Mouse (Mus musculus) frontal cortex, postnatal 10 days (tissue): ENCODE results near the gene Bdkrb1.

Experiments used
- DNase-seq, 2 experiments: peaks; one replicate each; pipeline ENCODE4 v3.0.0; 2022; ENCODE audit warnings: low spot score in 2 of 2, mixed read lengths in 1 of 2

Bdkrb1 gene

DNA sequence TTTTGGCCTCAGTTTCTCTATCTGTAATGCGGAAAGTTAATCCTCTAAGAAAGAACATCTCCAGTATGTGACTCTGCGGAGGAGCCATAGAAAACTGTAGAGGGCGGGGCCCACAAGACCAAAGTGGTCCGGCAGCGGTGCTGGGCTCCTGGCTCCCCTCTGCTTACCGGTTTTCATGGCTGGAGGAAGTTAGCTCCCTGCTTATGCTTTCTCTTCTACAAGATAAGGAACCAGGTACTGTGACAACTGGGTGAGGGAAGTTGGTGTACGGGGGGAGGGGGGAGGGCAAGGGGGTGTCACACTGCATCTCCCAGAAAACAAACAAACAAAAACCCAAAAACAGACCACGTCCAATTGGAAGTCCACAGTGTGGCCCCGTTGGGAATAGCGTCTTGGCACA is 4.4 kb upstream of the Bdkrb1 start:
- DNase-seq: no peak

DNA sequence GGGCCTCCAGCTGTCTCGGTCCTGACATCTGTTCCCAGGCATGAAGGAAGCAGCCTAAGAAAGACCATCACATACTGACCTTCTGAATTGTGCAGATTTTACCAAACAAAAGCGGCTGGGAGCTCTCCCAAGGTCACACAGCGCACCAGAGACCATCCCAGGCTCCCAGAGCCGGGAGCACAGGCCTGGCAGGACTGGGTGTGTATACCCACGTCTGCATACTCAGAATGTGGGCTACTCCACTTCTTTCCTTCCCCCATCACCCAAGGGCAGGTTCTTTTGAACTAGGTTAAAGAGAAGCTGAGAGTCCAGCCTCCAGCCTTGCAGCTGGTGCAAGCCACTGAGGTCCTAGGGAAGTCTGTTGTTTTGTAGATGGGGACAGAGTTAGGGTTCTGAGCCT is 3.8 kb upstream of the Bdkrb1 start:
- DNase-seq: no peak

DNA sequence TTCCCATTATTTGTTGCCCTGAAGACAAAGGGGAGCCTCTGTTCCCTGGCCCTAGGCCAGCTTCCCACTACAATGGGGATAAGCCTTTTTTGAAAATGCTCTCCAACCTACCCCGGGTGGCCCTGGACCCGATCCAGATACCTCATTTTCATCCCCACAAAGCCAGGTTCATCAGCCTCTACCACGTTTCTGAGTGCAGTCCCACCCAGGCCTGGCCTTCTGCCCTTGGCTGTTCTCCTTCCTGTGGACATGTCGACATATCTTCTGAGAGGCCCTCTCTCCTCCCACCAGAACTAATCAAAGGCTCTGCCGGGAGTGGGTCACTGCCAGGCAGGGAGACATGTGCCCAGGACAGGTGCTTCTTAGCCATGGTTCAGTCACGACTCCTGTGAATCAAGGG is 1.3 kb upstream of the Bdkrb1 start:
- DNase-seq: no peak

DNA sequence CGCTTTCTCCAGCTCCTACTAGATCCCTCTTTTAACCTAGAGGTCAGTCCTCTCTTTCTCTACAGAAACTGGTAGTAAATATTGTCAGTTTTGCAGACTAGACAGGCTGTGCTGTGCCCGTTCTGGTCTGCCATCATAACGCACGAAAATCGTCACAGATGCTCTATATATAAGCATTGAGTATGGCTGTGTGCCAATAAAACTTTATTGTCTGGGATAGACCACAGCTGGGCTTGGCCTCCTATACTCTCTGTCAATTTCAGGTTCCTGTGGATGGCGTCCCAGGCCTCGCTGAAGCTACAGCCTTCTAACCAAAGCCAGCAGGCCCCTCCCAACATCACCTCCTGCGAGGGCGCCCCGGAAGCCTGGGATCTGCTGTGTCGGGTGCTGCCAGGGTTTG is 1.0 kb downstream of the Bdkrb1 start:
- DNase-seq: no peak

DNA sequence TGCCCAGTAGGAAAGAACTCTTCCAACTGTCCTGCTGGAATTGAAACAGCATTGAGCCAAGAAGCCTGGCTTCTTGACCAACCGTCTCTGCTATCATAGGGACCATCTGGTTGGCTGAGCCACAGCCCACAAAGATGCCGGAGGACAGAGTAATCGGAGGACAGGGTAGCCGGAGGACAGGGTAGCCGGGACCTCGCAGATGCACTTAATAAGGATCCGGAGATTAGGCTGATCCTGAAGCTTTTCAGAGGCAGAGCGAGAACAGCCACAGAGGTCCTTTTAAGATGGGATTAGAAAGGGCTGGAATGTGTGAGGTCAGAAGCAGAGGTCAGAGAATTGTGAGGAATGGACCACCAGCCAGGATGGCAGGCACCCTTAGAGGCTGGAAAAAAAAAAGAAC is 2.3 kb downstream of the Bdkrb1 start:
- no peak for DNase-seq

DNA sequence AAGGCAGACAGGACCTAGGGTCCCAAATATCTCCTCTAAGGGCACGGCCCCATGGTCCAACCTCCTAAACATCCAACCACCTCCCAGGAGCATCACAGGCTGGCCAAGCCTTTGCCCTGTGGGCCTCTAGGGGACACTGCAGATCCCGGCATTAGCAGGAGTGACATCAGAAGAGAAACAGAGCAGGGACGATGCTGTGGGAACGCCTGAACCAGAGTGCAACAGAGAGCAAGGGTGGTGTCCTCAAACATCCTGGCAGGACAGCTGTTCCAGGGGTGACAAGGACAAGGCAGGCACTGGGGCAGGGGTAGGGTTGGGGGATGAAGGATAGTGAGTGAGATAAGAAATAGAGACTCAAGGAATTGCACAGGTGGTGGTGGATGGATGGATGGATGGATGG is 4.0 kb downstream of the Bdkrb1 start:
- DNase-seq: no peak

DNA sequence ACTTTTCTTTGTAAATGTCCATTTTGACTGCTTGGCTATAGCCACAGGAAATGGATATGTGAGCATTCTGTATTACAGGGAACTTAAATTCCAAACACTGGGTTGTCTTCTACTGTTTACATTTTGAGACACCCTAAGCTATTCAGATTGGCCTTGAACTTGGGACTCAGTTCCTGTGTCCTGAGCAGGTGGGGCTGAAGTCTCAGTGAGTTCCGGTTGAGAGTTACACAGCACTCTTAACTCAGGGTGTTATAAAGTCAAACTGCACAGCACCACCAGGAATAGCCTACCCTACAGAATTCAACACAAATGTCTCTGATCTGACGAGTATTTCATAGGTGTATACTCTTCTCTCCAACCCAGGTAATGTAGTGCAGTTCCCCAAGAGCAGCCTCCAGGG is 8.2 kb downstream of the Bdkrb1 start:
- no peak for DNase-seq

DNA sequence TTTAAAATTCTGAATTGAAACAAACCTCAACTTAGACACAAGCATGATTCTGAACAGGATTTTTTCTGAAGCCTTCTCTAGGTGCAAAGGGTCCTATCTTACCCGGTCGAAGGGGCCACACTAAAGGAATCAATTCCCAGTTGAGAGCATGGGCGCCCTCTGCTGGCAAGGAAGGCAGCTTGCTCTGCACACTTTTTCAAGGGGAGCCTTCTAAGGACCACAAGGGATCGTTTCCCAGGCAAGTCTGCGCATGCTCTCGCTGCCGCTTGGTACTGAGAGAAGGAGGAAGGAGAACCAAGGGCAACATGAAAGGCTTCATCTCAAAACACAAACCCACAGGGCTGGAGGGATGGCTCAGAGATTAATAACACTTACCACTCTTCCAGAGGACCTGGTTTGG is 8.9 kb downstream of the Bdkrb1 start:
- DNase-seq: peak; percentile 37 to 71

DNA sequence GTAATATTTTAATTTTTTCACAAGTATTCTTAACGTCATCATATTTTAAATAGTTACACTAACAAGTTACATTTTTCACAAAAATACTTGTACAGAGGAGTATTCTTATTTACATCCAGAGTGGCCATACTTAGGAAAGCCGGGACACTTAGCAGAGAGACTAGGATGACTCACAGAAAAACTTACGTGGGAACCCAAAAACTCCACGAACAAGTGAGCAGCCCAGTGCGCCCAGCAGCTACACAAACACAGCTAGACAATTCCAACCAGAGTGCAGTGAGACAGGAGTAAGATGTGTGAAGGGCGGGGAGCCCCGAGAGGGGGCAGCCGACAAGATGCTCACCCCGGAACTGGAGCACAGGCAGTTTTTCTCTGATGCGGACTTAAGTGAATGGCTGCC is 10.7 kb downstream of the Bdkrb1 start:
- DNase-seq: no peak

DNA sequence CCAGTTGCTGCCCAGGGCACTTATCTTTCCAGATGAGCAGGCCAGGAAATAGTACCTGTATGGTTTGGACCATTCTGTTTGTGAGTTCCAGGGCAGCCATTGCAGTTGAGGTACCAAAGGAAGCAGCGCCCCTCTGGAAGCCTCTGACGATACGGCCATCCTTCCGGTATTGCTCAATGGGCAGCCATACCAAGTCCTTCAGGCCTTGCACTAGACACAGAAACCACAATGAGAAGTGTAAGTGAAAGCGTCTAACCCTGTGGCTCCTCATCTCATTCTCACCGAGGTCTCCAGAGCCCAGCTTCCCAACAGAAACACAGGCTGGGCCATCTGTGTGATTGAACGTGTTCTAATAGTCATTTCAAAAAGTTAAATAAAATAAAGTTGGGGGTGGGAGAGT is 19.2 kb downstream of the Bdkrb1 start:
- DNase-seq: no peak

DNA sequence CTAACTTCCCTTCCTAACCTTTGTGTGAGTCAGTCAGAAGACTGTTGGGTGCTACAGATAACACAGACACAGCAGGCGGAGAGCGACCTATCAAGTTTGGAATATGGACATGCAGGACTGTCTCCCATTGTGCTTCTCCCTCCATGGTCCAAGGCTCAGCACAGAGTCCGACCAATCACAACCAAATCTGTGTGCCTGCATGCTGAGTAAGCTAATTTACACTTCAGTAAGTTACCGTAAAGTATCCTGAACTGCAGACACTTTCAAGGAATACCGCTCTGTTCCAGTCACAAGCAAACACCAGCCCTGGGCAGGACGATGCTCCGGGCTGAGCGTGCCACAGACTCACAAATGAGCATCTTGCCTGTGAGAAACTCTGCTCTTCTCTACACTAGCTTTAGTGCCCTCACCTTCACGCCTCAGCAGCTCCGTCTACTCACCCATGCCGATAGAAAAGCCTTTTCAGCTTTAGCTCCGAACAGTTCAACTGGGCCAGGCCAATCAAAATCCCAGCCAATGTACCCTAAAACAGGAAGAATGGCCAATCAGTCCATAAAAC is 20.2 kb downstream of the Bdkrb1 start:
- DNase-seq: no peak

DNA sequence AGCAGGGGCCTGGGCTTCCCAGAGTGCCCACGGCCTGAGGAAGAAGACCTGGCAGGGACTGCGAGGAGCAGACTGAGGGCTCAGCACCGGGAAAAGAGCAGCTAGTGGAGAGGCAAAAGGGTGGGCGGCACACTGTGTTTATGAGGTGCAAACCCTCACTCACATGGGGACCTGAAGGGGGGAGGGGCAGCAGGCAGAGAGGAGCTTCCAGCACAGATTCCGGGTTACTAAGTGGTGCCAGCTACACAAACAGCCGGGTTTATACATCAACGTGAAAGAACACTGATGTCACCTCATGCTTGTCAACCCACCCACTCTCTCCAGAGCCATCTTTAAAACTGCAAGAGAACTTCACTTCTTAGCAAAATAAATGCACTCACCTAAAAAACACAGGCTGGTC is 22.9 kb downstream of the Bdkrb1 start:
- no peak for DNase-seq

DNA sequence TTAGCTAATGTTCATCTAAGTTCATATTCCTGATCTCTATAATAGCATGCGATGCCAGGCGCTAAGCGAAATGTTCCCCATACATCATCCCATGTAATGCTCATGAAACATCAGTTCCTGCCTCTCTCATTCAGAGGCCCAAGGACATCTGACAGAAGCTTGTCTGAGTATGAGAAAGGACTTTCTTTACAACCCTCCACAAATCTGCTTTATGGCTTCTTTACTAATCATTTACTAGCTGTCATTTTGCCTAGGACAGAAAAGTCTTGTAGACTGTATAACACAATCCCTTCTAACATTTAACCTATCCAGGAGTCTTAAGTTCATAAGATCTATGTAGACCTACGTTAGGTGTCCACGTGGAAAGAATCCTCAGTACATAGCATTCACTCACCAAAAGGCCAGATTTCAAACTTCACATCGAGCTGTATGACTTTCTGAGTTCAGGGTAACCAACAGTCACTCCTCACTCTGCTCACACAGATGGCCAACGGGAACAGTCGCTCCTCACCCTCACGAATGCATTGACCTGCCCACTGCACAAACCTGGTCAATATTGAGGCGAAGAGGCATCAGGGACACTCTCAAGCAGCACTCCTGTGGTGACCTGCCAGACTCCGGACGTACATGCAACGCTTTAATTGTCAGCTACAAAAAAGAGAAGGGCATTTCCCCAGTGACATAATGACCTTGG is 31.6 kb downstream of the Bdkrb1 start:
- no peak for DNase-seq

DNA sequence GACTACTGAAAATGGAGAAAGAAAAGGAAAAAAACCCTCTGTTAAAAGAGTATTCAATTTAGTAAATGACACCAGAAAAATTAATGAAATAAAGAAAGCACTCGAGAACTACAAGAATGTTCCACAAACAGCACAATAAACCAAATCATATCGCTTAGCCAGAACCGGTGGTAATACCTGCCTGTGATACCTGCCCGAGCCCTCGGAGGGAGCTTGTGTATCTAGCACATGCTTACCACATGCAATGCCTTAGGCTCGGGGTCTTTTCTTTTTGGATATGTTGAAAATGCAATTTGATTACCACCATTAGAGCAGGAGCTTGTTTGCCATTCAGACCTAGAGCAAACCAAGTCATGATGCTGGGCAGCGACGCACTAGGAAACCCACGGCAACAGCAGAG is 33.7 kb downstream of the Bdkrb1 start:
- DNase-seq: no peak

DNA sequence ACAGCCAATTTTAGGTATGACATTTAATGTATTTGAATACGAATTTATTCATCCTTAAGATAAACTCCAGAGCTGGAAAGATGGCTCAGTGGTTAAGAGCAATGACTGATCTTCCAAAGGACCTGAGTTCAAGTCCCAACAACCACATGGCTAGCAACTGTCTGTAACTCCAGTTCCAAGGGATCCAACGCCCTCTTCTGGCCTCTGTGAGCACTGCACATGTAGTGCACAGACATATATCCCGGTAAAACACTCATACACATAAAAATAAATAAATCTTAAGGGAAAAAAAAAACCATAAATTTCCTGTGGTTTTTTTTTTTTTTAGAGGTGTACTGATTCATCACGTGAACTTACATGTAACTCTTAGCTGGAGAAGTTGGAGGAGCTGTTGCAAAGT is 34.7 kb downstream of the Bdkrb1 start:
- DNase-seq: no peak

DNA sequence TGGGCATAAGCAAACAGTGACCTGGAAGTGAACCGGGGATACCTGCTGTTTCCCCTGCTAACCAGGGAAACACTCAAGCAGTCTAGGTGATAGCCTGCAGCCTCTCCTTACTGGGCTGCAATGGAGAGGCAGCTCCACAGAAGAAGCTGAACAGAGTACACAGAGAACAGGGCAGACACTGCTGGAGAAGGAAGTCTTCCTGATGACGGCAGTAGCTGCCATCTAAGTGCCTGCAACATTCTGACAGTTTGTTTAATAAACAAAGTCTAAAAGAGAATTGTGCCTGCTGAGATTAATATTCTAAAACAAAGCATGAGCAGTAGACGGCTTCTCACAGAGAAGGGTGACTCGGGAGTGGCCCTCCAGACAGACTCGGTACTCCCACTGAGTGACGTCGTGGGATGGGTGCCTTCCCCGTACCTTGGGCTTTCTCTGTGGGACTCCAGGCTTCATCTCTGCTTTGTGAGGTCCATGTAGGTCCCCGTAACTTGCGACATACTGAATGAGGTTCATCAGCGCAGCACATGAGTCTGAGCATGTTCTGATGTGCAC is 40.0 kb downstream of the Bdkrb1 start:
- DNase-seq: no peak
